Mouse (Mus musculus) layer of hippocampus, postnatal 25 days (tissue): ENCODE results near the gene Apon. TPM values are rescaled to one million over a fixed set of nuclear protein-coding genes. Genes with fewer than 3 reads are reported as not detected.
A peak's percentile ranks its signal among the peaks of the same experiment; 100 is the strongest.
"Not testable (repeated sequence)": the region's sequence is repeated elsewhere in the genome, so short reads cannot be mapped to it uniquely, and the experiment has no call there.

Experiments
- DNase-seq, 2 experiments: peaks; one replicate each; pipeline ENCODE4 v3.0.0; 2022; ENCODE audit warnings: mixed read lengths in 2 of 2, low spot score in 1 of 2; ENCODE audit errors: extremely low spot score in 1 of 2
- total RNA-seq, 2 experiments: library from RNA; stranded (reverse); gene quantifications; 2 replicates each; pipeline ENCODE4 v1.2.3; 2021

Apon gene
- total RNA-seq, 2 experiments from 2014 or later, result not detected

GRCm38 (mm10) chr10:128231697-128232419, 22.0 kb upstream of the Apon start, which contains the start of gene Timeless:
Gene Timeless (plus strand): TSS chr10:128232065.
- DNase-seq, result peak; percentile 81 to 93

- DNase-seq, result peak in 1 of 2 experiments; percentile 14
Measured at GRCm38 (mm10) chr10:128232420-128232985, 21.4 kb upstream of the Apon start.

- no peak for DNase-seq
Measured at GRCm38 (mm10) chr10:128236321-128236720, 17.6 kb upstream of the Apon start.

GRCm38 (mm10) chr10:128237807-128238480, 16.0 kb upstream of the Apon start:
- no peak for DNase-seq

- no peak for DNase-seq
Measured at GRCm38 (mm10) chr10:128239140-128239539, 14.8 kb upstream of the Apon start.

GRCm38 (mm10) chr10:128240131-128240530, 13.8 kb upstream of the Apon start:
- no peak for DNase-seq

GRCm38 (mm10) chr10:128243252-128243651, 10.6 kb upstream of the Apon start:
- no peak for DNase-seq

GRCm38 (mm10) chr10:128244121-128244520, 9.8 kb upstream of the Apon start:
- DNase-seq, result no peak

GRCm38 (mm10) chr10:128247020-128247732, 6.7 kb upstream of the Apon start:
- no peak for DNase-seq

- DNase-seq, result no peak
Measured at GRCm38 (mm10) chr10:128250565-128250964, 3.3 kb upstream of the Apon start.

- no peak for DNase-seq
Measured at GRCm38 (mm10) chr10:128255925-128256324, 2.0 kb downstream of the Apon start.

- no peak for DNase-seq
Measured at GRCm38 (mm10) chr10:128256328-128256727, 2.4 kb downstream of the Apon start.

GRCm38 (mm10) chr10:128258953-128259352, 5.1 kb downstream of the Apon start:
- DNase-seq, result no peak

- no peak for DNase-seq
Measured at GRCm38 (mm10) chr10:128259946-128260345, 6.0 kb downstream of the Apon start.

- not testable (repeated sequence) for DNase-seq
Measured at GRCm38 (mm10) chr10:128260376-128260775, 6.5 kb downstream of the Apon start.

GRCm38 (mm10) chr10:128262300-128262699, 8.4 kb downstream of the Apon start:
- no peak for DNase-seq

- DNase-seq, result no peak
Measured at GRCm38 (mm10) chr10:128263393-128264310, 9.8 kb downstream of the Apon start.

GRCm38 (mm10) chr10:128268371-128268770, 14.5 kb downstream of the Apon start, which contains the start of gene Apof:
Gene Apof (plus strand): TSS chr10:128268671.
- no peak for DNase-seq

- DNase-seq, result no peak
Measured at GRCm38 (mm10) chr10:128269206-128269910, 15.5 kb downstream of the Apon start.
